Mouse (Mus musculus) midbrain, embryonic 15.5 days (tissue): ENCODE measurements around the gene Upf3b. TPM values are rescaled to one million over a fixed set of nuclear protein-coding genes. Genes with fewer than 3 reads are reported as not detected.

Experiments used
- ATAC-seq: fragments of 200-750 bp; cut with Nextera tagmentation; replicated peaks from 2 replicates; pipeline ENCODE4 v1.8.0; 2017; ENCODE audit warnings: moderate TSS enrichment
- H3K27ac ChIP-seq: fragments of 300-500 bp; sonication (generic); 2 replicates; pipeline ENCODE4 v1.5.1; 2015; ENCODE audit warnings: mild to moderate bottlenecking, inconsistent platforms
- H3K27me3 ChIP-seq: fragments of 300-500 bp; sonication (generic); replicated peaks from 2 replicates; pipeline ENCODE4 v1.6.1; 2015; ENCODE audit warnings: inconsistent platforms
- H3K36me3 ChIP-seq: fragments of 300-500 bp; sonication (generic); replicated peaks from 2 replicates; pipeline ENCODE4 v1.6.1; 2015; ENCODE audit warnings: inconsistent platforms
- H3K4me1 ChIP-seq: fragments of 300-500 bp; sonication (generic); 2 replicates; pipeline ENCODE4 v1.6.1; 2015; ENCODE audit warnings: inconsistent platforms
- H3K4me2 ChIP-seq: fragments of 300-500 bp; sonication (generic); 2 replicates; pipeline ENCODE4 v1.6.1; 2015; ENCODE audit warnings: inconsistent platforms, mild to moderate bottlenecking, moderate library complexity
- H3K4me3 ChIP-seq: fragments of 300-500 bp; sonication (generic); 2 replicates; pipeline ENCODE4 v1.5.1; 2015; ENCODE audit warnings: mild to moderate bottlenecking, inconsistent platforms
- H3K9ac ChIP-seq: fragments of 300-500 bp; sonication (generic); 2 replicates; pipeline ENCODE4 v1.6.1; 2015; ENCODE audit warnings: mild to moderate bottlenecking, inconsistent platforms
- H3K9me3 ChIP-seq: fragments of 300-500 bp; sonication (generic); 2 replicates; pipeline ENCODE4 v1.6.1; 2016; ENCODE audit warnings: inconsistent platforms
- WGBS: fragments of 180-500 bp; shearing (Covaris S2); methylation state at CpG from one replicate; pipeline ENCODE4 v1.1.7; 2015; ENCODE audit warnings: mixed read lengths; 5-methylcytosine and 5-hydroxymethylcytosine counted together
- polyA plus RNA-seq: library from polyadenylated mRNA; unstranded; fragments of >200 nt; fragmentation: Nextera tagmentation; extraction: Ambion mirVana; gene quantifications from 2 replicates; pipeline ENCODE4 v1.2.1, GENCODE M21; 2015

The Upf3b gene
- polyA plus RNA-seq, 1 experiment from 2014 or later: 36.2 TPM

DNA sequence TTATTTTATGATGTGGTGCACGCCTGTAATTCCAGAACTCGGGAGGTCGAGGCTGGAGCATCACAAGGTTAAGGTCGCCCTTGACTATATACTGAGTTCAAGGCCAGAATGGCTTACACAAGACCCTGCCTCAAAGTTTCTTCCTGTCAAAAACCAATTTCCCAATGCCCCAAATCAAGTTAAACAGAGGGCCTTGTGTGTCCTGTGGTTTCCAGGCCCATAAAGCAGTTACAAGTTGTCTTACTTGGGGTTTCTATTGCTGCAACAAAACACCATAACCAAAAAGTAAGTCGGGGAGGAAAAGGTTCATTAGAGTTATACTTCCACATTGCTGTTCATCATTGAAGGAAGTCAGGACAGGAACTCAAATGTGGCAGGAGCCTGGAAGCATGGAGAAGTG lies 41.4 kb downstream of the Upf3b start:
- Histone ChIP-seq H3K4me2 (no peak overlapping the region), H3K9me3 (no peaks in the 10 kb centered on the region), H3K9ac (no peak overlapping the region), H3K4me1 (no peaks in the 10 kb centered on the region), H3K36me3 (no peaks in the 10 kb centered on the region), H3K27me3 (no peaks in the 10 kb centered on the region), H3K4me3 (no peak overlapping the region), H3K27ac (no peak overlapping the region)
- WGBS: 88% methylated on average over 5 of the region's 5 CpGs
- ATAC-seq: no peak

DNA sequence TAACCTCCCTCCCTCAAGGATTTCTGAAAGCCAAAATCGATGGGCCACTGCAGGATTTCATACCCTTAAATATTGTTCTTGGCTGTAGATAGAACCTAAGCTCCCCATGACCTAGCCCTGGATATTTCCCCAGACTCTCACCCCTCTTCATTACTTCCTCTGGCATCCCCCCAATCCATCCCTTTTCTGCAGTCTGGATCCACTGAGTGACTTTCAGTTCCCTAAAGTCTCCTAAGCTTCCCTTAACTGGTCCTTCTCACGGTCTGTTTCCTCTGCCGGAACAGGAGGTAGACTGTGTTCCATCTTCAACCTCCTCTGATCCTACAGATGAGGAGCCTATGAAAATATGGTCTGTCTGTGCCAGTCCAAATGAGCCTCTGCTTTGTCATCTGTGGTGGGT lies 42.8 kb downstream of the Upf3b start:
- Histone ChIP-seq H3K9me3 (no peaks in the 10 kb centered on the region), H3K4me1 (no peaks in the 10 kb centered on the region), H3K27ac (no peak overlapping the region), H3K4me2 (no peak overlapping the region), H3K4me3 (no peak overlapping the region), H3K36me3 (no peaks in the 10 kb centered on the region), H3K27me3 (no peaks in the 10 kb centered on the region), H3K9ac (no peak overlapping the region)
- no peak for ATAC-seq
- 86% methylated on average over 3 of the region's 3 CpGs for WGBS

DNA sequence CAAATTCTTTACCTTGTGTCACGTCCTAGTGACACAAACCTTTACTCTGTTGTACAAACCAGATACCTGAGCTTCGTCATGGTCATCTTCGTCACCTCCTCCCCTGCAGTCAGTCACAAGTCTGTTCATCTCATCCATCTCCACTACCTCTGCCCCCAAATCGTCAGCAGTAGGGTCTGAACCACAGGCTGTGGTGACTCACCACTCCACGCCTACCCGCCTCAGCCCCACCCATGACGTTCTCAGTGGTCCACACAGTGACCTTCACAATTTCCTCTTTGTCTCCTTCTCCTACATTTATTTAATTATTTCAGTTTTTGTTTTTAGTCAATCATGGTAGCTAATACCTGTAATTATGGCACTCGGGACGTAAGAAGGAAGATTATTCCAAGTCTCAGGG lies 46.2 kb downstream of the Upf3b start:
- ATAC-seq: no peak
- WGBS: 85% methylated on average over 9 of the region's 9 CpGs
- Histone ChIP-seq H3K4me3 (no peak overlapping the region), H3K4me2 (no peak overlapping the region), H3K9me3 (no peaks in the 10 kb centered on the region), H3K36me3 (no peaks in the 10 kb centered on the region), H3K4me1 (no peaks in the 10 kb centered on the region), H3K9ac (no peak overlapping the region), H3K27me3 (no peaks in the 10 kb centered on the region), H3K27ac (no peak overlapping the region)

DNA sequence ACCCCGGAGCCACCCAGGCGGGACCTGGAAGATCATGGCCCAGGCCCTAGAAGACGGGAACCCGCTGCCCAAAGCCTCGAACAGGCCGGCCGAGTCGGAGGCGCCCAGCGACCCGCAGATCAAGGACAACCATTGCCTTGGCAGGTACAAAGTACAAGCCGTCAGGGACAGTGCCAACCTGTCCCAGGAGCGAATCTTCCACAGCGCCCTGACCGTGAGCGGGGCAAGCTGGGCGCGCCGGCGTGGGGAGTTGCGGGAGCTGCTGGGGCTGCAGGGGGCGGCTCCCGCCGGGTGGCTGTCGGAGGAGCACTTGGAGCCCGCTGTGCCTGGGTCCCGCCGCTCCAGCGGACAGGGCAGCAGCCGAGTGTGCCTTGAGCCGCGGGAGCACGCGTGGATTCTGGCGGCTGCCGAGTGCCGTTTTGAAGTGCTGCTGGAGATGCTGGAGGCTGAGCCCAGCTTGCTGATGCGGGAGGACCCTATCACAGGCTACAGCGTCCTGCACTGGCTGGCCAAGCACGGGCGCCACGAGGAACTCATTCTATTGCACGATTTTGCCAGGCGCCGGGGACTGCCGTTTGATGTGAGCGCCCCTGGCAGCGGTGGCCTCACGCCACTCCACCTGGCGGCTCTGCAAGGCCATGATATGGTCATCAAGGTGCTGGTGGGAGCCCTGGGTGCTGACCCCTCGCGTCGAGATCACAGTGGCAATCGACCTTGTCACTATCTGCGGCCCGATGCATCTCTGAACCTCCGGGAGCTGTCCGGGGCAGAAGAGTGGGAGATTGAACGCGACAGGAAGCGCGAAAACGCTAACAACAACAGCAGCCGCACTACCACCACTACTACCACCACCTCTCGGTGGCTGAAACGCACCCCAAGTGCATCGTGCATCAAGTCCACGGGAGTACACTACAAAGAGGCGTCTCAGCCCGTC lies 61.0 kb downstream of the Upf3b start:
- ATAC-seq: peak; percentile 67
- H3K27me3 ChIP-seq: peaks cover 15% of the 10 kb centered on the region
- 21% methylated on average over 67 of the region's 70 CpGs for WGBS

DNA sequence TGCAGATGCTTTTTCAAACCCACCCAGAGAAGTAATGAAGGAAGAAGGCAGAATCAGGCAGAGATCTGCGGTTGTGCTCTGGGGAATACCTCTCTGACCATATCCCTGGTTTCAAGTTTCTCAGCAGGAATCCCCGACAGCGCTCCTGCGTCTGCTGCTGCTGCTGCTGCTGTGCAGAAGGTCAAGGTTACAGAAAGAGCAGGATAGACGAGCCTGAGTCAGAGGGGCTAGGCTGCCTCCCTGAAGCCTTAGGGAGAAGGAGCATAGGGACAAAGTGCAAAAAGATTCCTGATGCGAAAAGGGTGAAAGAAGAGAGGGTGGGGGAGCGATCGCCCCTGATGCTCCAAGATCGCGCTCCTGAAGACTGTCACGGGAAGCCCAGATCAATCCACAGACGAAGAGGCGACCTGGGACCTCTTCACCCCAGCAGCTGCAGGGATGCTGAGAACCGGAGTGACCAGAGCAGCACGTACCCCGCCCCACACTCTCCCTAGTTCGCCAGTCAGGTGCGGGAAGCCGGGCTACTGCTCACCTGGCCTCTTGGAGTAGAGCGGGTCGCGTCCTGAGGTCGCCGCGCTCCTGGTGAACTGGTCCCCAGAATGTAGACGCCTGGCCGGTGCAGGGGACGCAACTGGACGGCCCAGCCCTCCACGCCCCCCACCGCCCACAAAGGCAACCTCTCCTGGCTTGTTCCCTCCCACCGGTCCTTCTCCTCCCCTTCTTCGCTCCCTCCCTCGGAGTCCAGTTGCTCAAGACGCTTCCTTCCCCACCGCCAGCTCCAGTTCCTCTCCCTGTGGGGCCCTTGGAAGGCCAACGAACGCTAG lies 61.8 kb downstream of the Upf3b start, which contains the start of gene Sowahd:
Gene Sowahd, plus strand, starts transcription at position 780 of the 824 bp plus-strand sequence.
- Histone ChIP-seq H3K27me3 (peaks cover 15% of the 10 kb centered on the region), H3K9ac (0 out of 2 replicates have a peak within 1 kb of the TSS, but pooled peaks have one; percentile 1), H3K4me3 (peak within 1 kb of the TSS; percentile 39), H3K27ac (no peak within 1 kb of the TSS), H3K9me3 (no peaks in the 10 kb centered on the region), H3K4me1 (peaks cover 6% of the 10 kb centered on the region; the same call in 1 of the 2 replicates), H3K4me2 (peak within 1 kb of the TSS; percentile 75), H3K36me3 (no peaks in the 10 kb centered on the region)
- 0 out of 2 replicates have a peak, but pooled peaks have one; percentile 17 for ATAC-seq
- WGBS: 14% methylated on average over 37 of the region's 38 CpGs

More for the DNA sequence above, 61.0 kb downstream of the Upf3b start:
- H3K9me3 ChIP-seq: no peaks in the 10 kb centered on the region
- no peaks in the 10 kb centered on the region for H3K36me3 ChIP-seq
- H3K4me2 ChIP-seq: peak overlapping the region; percentile 75
- peaks cover 6% of the 10 kb centered on the region; the same call in 1 of the 2 replicates for H3K4me1 ChIP-seq
- H3K4me3 ChIP-seq: peak overlapping the region; percentile 39
- no peak overlapping the region for H3K27ac ChIP-seq
- 0 out of 2 replicates have a peak overlapping the region, but pooled peaks have one; percentile 1 for H3K9ac ChIP-seq

DNA sequence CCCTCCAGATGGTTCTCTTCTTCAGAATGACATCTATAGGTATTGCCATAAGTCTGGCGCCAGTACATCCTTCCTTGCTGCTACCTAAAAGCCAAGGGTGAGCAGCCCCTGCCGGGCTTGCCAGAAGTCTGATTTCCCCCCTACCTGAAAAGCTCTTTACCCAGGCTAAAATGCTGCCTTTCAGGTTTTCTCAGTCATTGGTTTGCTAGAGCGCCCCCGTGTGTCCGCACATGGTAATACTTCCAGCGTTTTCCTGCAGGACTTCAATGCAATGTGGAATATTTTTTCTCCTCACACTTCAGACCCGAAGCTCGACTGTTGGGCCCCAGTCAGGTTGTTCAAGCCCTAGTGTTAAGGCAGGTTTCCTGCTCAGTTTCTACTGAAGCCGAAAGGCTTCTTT lies 67.4 kb downstream of the Upf3b start:
- Histone ChIP-seq H3K9me3 (no peaks in the 10 kb centered on the region), H3K27ac (no peak overlapping the region), H3K36me3 (no peaks in the 10 kb centered on the region), H3K4me1 (no peaks in the 10 kb centered on the region), H3K4me2 (no peak overlapping the region), H3K9ac (no peak overlapping the region), H3K4me3 (no peak overlapping the region), H3K27me3 (peaks cover 4% of the 10 kb centered on the region)
- no peak for ATAC-seq
- WGBS: 27% methylated on average over 9 of the region's 9 CpGs

Other genes starting within 250 kb of the Upf3b start
- gene Ube2a, start 236.4 kb downstream of the Upf3b start, polyA plus RNA-seq: 104 and 110 TPM in 2 replicates
- gene C330007P06Rik, start 236.2 kb downstream of the Upf3b start, polyA plus RNA-seq: 17.7 and 18.5 TPM in 2 replicates
- gene Nkrf, start 207.4 kb downstream of the Upf3b start, polyA plus RNA-seq: 16.7 TPM in 2 replicates
- 76.1 and 77.6 TPM in 2 replicates for gene Sept6, start 118.5 kb downstream of the Upf3b start, polyA plus RNA-seq
- not detected in 2 replicates for gene Sowahd, start 61.5 kb downstream of the Upf3b start, polyA plus RNA-seq
- 228 and 240 TPM in 2 replicates for gene Rpl39, start 24.9 kb downstream of the Upf3b start, polyA plus RNA-seq
- 25.4 and 26.3 TPM in 2 replicates for gene Nkap, start 16.5 kb upstream of the Upf3b start, polyA plus RNA-seq
- 0.09 and 0.28 TPM in 2 replicates for gene Akap14, start 58.5 kb upstream of the Upf3b start, polyA plus RNA-seq
- gene Ndufa1, start 80.8 kb upstream of the Upf3b start, polyA plus RNA-seq: 638 and 672 TPM in 2 replicates
- 18.1 and 19.8 TPM in 2 replicates for gene Rnf113a1, start 80.9 kb upstream of the Upf3b start, polyA plus RNA-seq
- gene Gm9, start 100.7 kb upstream of the Upf3b start, polyA plus RNA-seq: not detected in 2 replicates
- gene Rhox1, start 111.9 kb upstream of the Upf3b start, polyA plus RNA-seq: not detected in 2 replicates
- gene Rhox2a, start 134.7 kb upstream of the Upf3b start, polyA plus RNA-seq: not detected in 2 replicates
- gene Rhox3a, start 139.6 kb upstream of the Upf3b start, polyA plus RNA-seq: not detected in 2 replicates
- gene Rhox4a, start 155.0 kb upstream of the Upf3b start, polyA plus RNA-seq: not detected in 2 replicates